ENCODE assay signal across 11 mouse cellular contexts in the genomic region with DNA sequence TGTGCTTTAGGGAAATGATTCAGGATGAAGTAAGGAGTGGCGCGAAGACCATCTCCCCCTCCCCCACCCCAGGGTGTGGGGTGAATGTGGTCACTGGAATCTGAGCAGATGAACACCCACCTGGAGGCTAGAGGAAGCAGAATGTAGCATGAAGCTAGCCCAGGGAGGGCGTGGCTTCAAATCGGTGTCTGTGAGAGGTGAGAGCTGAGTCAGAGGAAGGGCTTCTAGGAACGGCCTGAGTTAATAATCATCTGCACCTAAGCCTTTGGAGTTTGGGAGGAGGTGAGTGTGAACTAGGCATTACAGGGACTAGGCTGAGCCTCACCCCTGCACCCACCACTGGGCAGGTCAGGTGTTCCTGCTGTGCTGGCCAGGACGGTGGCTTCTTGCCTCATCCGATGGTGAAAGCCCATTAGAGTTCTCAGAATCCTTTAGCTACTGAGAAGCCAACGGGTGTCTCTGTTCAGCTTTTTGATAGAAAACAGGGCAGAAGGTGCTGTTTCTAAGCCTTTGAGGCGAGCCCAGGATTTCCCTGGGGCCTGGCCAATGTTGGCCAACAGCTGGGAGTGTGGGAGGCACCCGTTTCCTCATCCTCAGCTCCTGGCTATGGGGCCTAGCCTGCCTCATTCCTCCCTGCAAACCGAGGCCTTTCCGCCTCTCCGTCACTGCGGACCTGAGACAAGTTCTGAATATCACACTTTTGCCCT. TPM values are rescaled to one million over a fixed set of nuclear protein-coding genes. Genes with fewer than 3 reads are reported as not detected.
DNase-seq lines count a peak whose midpoint lies in the region; ATAC-seq and TF ChIP-seq lines count a peak whose summit lies in the region.
"Had no signal": no experiment of that assay in that cellular context is flagged by ENCODE, and none has a peak within 500 bp of the region (broad histone marks: within the 10 kb centered on the region; RNA-seq: fewer than 3 reads in every experiment).

No protein-coding gene starts in this region.

- H3K4me2 ChIP-seq in heart, embryonic 14.5 days (ENCODE audit: low read length) = no peak overlapping the region
- H3K4me2 ChIP-seq in stomach, postnatal 0 days (replicated peaks; ENCODE audit: low read depth) = no peak overlapping the region
- no peak overlapping the region for H3K4me2 ChIP-seq in forebrain, embryonic 12.5 days
- H3K4me2 ChIP-seq: embryonic facial prominence, embryonic 12.5 days had no signal

- peak; percentile 57 for DNase-seq in ovary, postnatal 36 days (ENCODE audit: low spot score)
- DNase-seq in ovary, postnatal 10 days (ENCODE audit: low spot score) = no peak
- DNase-seq in kidney, postnatal 4 days = peak; percentile 13 to 17
- DNase-seq in stomach, postnatal 0 days (ENCODE audit: low spot score) = peak; percentile 61
- DNase-seq in cerebellum, postnatal 4 days (ENCODE audit: low spot score in 2 of 2) = no peak
- DNase-seq in gastrocnemius, adult 2 months = no peak

- no peak overlapping the region for H3K9ac ChIP-seq in heart, embryonic 14.5 days (ENCODE audit: low read length)
- H3K9ac ChIP-seq in stomach, postnatal 0 days (ENCODE audit: low read length) = no peak overlapping the region
- no peak overlapping the region for H3K9ac ChIP-seq in forebrain, embryonic 12.5 days
- H3K9ac ChIP-seq: embryonic facial prominence, embryonic 12.5 days had no signal

- no peak overlapping the region for H3K4me3 ChIP-seq in heart, embryonic 14.5 days (ENCODE audit: control insufficient read depth in 1 of 2, insufficient read depth in 1 of 2, low read depth in 1 of 2, low read length in 2 of 2)
- H3K4me3 ChIP-seq in stomach, postnatal 0 days (ENCODE audit: low read depth, low read length) = no peak overlapping the region
- no peak overlapping the region for H3K4me3 ChIP-seq in gastrocnemius, adult 2 months
- no peak overlapping the region for H3K4me3 ChIP-seq in forebrain, embryonic 12.5 days (replicated peaks)
- H3K4me3 ChIP-seq: embryonic facial prominence, embryonic 12.5 days had no signal

- H3K9me3 ChIP-seq in heart, embryonic 14.5 days (ENCODE audit: control insufficient read depth, low read length) = no peaks in the 10 kb centered on the region
- H3K9me3 ChIP-seq in stomach, postnatal 0 days (ENCODE audit: control insufficient read depth, low read length) = no peaks in the 10 kb centered on the region
- H3K9me3 ChIP-seq in forebrain, embryonic 12.5 days = no peaks in the 10 kb centered on the region
- H3K9me3 ChIP-seq: embryonic facial prominence, embryonic 12.5 days had no signal

- no peaks in the 10 kb centered on the region for H3K27me3 ChIP-seq in heart, embryonic 14.5 days (ENCODE audit: control insufficient read depth, insufficient read depth, low read length)
- H3K27me3 ChIP-seq in stomach, postnatal 0 days (ENCODE audit: control insufficient read depth, insufficient read depth, low read length) = no peaks in the 10 kb centered on the region
- H3K27me3 ChIP-seq in forebrain, embryonic 12.5 days = no peaks in the 10 kb centered on the region
- H3K27me3 ChIP-seq: embryonic facial prominence, embryonic 12.5 days had no signal

- no peak for TF ChIP-seq EP300 in stomach, postnatal 0 days (optimal IDR thresholded peaks at IDR 0.05)

- WGBS in heart, embryonic 14.5 days = 64% methylated on average over 14 of the region's 14 CpGs
- WGBS in stomach, postnatal 0 days = 62% methylated on average over 14 of the region's 14 CpGs
- 88% methylated on average over 14 of the region's 14 CpGs for WGBS in forebrain, embryonic 12.5 days

- 0 out of 2 replicates have a peak, but pooled peaks have one; percentile 23 for ATAC-seq in heart, embryonic 14.5 days (ENCODE audit: insufficient number of reproducible peaks, insufficient read depth, low FRiP score, low read depth)
- peak; percentile 83 for ATAC-seq in stomach, postnatal 0 days (ENCODE audit: low FRiP score, low TSS enrichment)
- no peak for ATAC-seq in forebrain, embryonic 12.5 days (ENCODE audit: low FRiP score)

- peak overlapping the region in 1 of 2 experiments; percentile 30; a peak in 2 of 4 replicates for H3K27ac ChIP-seq in heart, embryonic 14.5 days (replicated peaks in 1 of 2; ENCODE audit: control insufficient read depth in 1 of 2, insufficient read depth in 1 of 2, low read depth in 2 of 2, low read length in 2 of 2)
- peak overlapping the region; percentile 73 for H3K27ac ChIP-seq in stomach, postnatal 0 days (replicated peaks)
- H3K27ac ChIP-seq in gastrocnemius, adult 2 months = no peak overlapping the region
- H3K27ac ChIP-seq in forebrain, embryonic 12.5 days = no peak overlapping the region
- H3K27ac ChIP-seq: embryonic facial prominence, embryonic 12.5 days had no signal

- TF ChIP-seq CTCF in stomach, postnatal 0 days (IDR thresholded peaks at IDR 0.05; ENCODE audit: low read depth) = no peak
- TF ChIP-seq CTCF in gastrocnemius, adult 2 months (IDR thresholded peaks at IDR 0.05) = no peak

- peaks cover 0 to 3% of the 10 kb centered on the region in 2 experiments; a peak in 2 of 4 replicates for H3K4me1 ChIP-seq in heart, embryonic 14.5 days (ENCODE audit: control insufficient read depth in 2 of 2, insufficient read depth in 2 of 2, low read length in 2 of 2)
- H3K4me1 ChIP-seq in stomach, postnatal 0 days (replicated peaks; ENCODE audit: control insufficient read depth, insufficient read depth) = 0 out of 2 replicates have a peak, but pooled peaks cover 2% of the 10 kb centered on the region
- no peaks in the 10 kb centered on the region for H3K4me1 ChIP-seq in forebrain, embryonic 12.5 days
- H3K4me1 ChIP-seq: embryonic facial prominence, embryonic 12.5 days had no signal

- H3K36me3 ChIP-seq in heart, embryonic 14.5 days (ENCODE audit: control insufficient read depth, insufficient read depth, low read length) = no peaks in the 10 kb centered on the region
- no peaks in the 10 kb centered on the region for H3K36me3 ChIP-seq in stomach, postnatal 0 days (ENCODE audit: control insufficient read depth, insufficient read depth, low read length)
- no peaks in the 10 kb centered on the region for H3K36me3 ChIP-seq in forebrain, embryonic 12.5 days (replicated peaks)
- H3K36me3 ChIP-seq: embryonic facial prominence, embryonic 12.5 days had no signal

- intact Hi-C loops in gastrocnemius, adult 2 months (cut with DNase I) = no loop called here

RNA-seq across cellular contexts. Expression of gene Calm5, which starts 11.8 kb away (rescaled TPM):
- polyA plus RNA-seq in heart, embryonic 14.5 days (2014; fragmentation: Nextera tagmentation; extraction: Ambion mirVana) = not detected in 2 replicates
- polyA plus RNA-seq in stomach, postnatal 0 days (2015; fragmentation: Nextera tagmentation; extraction: Ambion mirVana) = 0.18 TPM in 1 of 2 replicates, not detected in the other
- not detected for total RNA-seq in gastrocnemius, adult 2 months (2021)
- not detected in 2 replicates for polyA plus RNA-seq in forebrain, embryonic 12.5 days (2016; fragmentation: Nextera tagmentation; extraction: Ambion mirVana)
- total RNA-seq: ES-E14; liver, adult 2 months had no signal
- polyA plus RNA-seq: embryonic facial prominence, embryonic 12.5 days; liver, adult 2 months had no signal

RNA-seq across cellular contexts. Expression of gene Calm4, which starts 28.2 kb away (rescaled TPM):
- polyA plus RNA-seq in heart, embryonic 14.5 days (2014; fragmentation: Nextera tagmentation; extraction: Ambion mirVana) = not detected in 2 replicates
- 280 and 324 TPM in 2 replicates for polyA plus RNA-seq in stomach, postnatal 0 days (2015; fragmentation: Nextera tagmentation; extraction: Ambion mirVana)
- total RNA-seq in gastrocnemius, adult 2 months (2021) = not detected
- not detected in 2 replicates for polyA plus RNA-seq in forebrain, embryonic 12.5 days (2016; fragmentation: Nextera tagmentation; extraction: Ambion mirVana)
- total RNA-seq: ES-E14; liver, adult 2 months had no signal
- polyA plus RNA-seq: liver, adult 2 months had no signal

RNA-seq across cellular contexts. Expression of gene Net1, which starts 52.2 kb away (rescaled TPM):
- 31.9 and 32.8 TPM in 2 replicates for polyA plus RNA-seq in heart, embryonic 14.5 days (2014; fragmentation: Nextera tagmentation; extraction: Ambion mirVana)
- polyA plus RNA-seq in stomach, postnatal 0 days (2015; fragmentation: Nextera tagmentation; extraction: Ambion mirVana) = 54.6 and 59.1 TPM in 2 replicates
- total RNA-seq in gastrocnemius, adult 2 months (2021) = 10 to 100 TPM; 41.2 to 54.4 TPM
- 49.2 and 55.7 TPM in 2 replicates for polyA plus RNA-seq in forebrain, embryonic 12.5 days (2016; fragmentation: Nextera tagmentation; extraction: Ambion mirVana)

RNA-seq across cellular contexts. Expression of gene Tubal3, which starts 52.3 kb away (rescaled TPM):
- not detected in 2 replicates for polyA plus RNA-seq in heart, embryonic 14.5 days (2014; fragmentation: Nextera tagmentation; extraction: Ambion mirVana)
- polyA plus RNA-seq in stomach, postnatal 0 days (2015; fragmentation: Nextera tagmentation; extraction: Ambion mirVana) = not detected in 2 replicates
- not detected for total RNA-seq in gastrocnemius, adult 2 months (2021)
- polyA plus RNA-seq in forebrain, embryonic 12.5 days (2016; fragmentation: Nextera tagmentation; extraction: Ambion mirVana) = not detected in 2 replicates
- total RNA-seq: ES-E14; liver, adult 2 months had no signal
- polyA plus RNA-seq: embryonic facial prominence, embryonic 12.5 days; liver, adult 2 months had no signal

Comparison
In these comparisons a context has a peak if more than half of its experiments do, and no peak if none do; other contexts are left out.
1. DNase-seq: peak in ovary, postnatal 36 days (single experiment), kidney, postnatal 4 days (2 of 2) and stomach, postnatal 0 days (single experiment); none in ovary, postnatal 10 days (single experiment), cerebellum, postnatal 4 days (0 of 2) and gastrocnemius, adult 2 months (single experiment).
2. RNA of gene Calm4, which starts 28.2 kb away (polyA plus RNA-seq): 280 to 324 TPM in stomach, postnatal 0 days; not detected in heart, embryonic 14.5 days and not detected in forebrain, embryonic 12.5 days; every median in the first group is over 100 times any median in the second.